Mouse (Mus musculus) hindbrain, postnatal 0 days (tissue): Measurements from ENCODE around the gene Iqcc. TPM values are rescaled to one million over a fixed set of nuclear protein-coding genes. Genes with fewer than 3 reads are reported as not detected.

Source experiments
- ATAC-seq: fragments of 200-750 bp; cut with Nextera tagmentation; 2 replicates; pipeline ENCODE4 v1.8.0; 2017; ENCODE audit warnings: mild to moderate bottlenecking, moderate TSS enrichment, moderate library complexity
- DNase-seq: peaks from one replicate; pipeline ENCODE4 v3.0.0-alpha.2; 2015; ENCODE audit warnings: low spot score
- H3K27ac ChIP-seq: fragments of 300-500 bp; sonication (generic); 2 replicates; pipeline ENCODE4 v1.5.1; 2014; ENCODE audit warnings: mild to moderate bottlenecking
- H3K27me3 ChIP-seq: fragments of 300-500 bp; sonication (generic); 2 replicates; pipeline ENCODE4 v1.6.1; 2014; ENCODE audit warnings: low read length, mixed read lengths; ENCODE audit not compliant: insufficient read depth
- H3K36me3 ChIP-seq: fragments of 300-500 bp; sonication (generic); 2 replicates; pipeline ENCODE4 v1.6.1; 2014; ENCODE audit warnings: low read length, mixed read lengths; ENCODE audit not compliant: insufficient read depth
- H3K4me1 ChIP-seq: fragments of 300-500 bp; sonication (generic); 2 replicates; pipeline ENCODE4 v1.6.1; 2014; ENCODE audit warnings: antibody characterized with exemption, low read length, mixed read lengths; ENCODE audit not compliant: insufficient read depth
- H3K4me2 ChIP-seq: fragments of 300-500 bp; sonication (generic); 2 replicates; pipeline ENCODE4 v1.6.1; 2014; ENCODE audit warnings: low read depth, mild to moderate bottlenecking, low read length, moderate library complexity, mixed read lengths
- H3K4me3 ChIP-seq: fragments of 300-500 bp; sonication (generic); 2 replicates; pipeline ENCODE4 v1.5.1; 2014; ENCODE audit warnings: low read length
- H3K9ac ChIP-seq: fragments of 300-500 bp; sonication (generic); replicated peaks from 2 replicates; pipeline ENCODE4 v1.6.1; 2014; ENCODE audit warnings: mild to moderate bottlenecking, low read length, moderate library complexity, mixed read lengths
- H3K9me3 ChIP-seq: fragments of 300-500 bp; sonication (generic); 2 replicates; pipeline ENCODE4 v1.6.1; 2016; ENCODE audit warnings: low read length, mixed read lengths
- CTCF ChIP-seq: IDR thresholded peaks from 2 replicates; pipeline ENCODE4 v1.5.1; 2016; ENCODE audit warnings: antibody characterized with exemption, control low read depth, low read depth
- WGBS: fragments of 180-500 bp; shearing (Covaris S2); extraction: QIAGEN DNeasy Blood & Tissue Kit; methylation state at CpG from one replicate; pipeline ENCODE4 v1.1.7; 2014; 5-methylcytosine and 5-hydroxymethylcytosine counted together
- polyA plus RNA-seq: library from polyadenylated mRNA; unstranded; fragments of >200 nt; fragmentation: Nextera tagmentation; extraction: Ambion mirVana; gene quantifications from 2 replicates; pipeline ENCODE4 v1.2.1, GENCODE M21; 2015
- total RNA-seq: library from RNA; depleted of rRNA; stranded (reverse); fragments of >200 nt; gene quantifications from 2 replicates; pipeline ENCODE4 v1.2.3, GENCODE M21; 2014

The Iqcc gene
- total and polyA plus RNA-seq, 2 experiments from 2014 or later, result 12.0 to 21.1 TPM

DNA sequence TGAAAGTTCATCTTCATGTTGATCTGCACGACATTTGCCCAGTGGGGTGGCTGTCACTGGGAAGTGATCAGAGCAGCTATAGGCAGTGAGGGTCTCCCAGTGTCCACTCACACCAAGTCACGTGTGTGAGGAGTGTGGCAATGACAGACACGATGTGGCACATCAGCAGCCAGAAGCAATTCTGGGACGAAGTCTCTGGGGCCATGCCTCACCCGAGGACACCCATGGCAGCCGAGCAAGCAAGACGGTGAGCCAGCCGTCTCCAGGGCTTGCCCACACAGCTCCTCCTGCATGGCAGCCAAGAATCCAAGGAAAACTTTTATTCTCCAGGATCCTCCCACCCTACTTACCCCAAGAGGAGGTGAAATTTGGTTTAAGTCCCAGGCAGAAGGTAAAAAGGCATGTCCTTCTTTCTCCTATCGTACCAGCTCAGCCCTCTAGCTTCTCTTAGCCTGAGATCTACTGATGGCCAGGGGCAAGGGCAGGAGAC lies 3.1 kb downstream of the Iqcc start:
- no peak for ATAC-seq
- WGBS, result 86% methylated on average over 9 of the region's 9 CpGs
- no peaks in the 10 kb centered on the region for H3K27me3 ChIP-seq

DNA sequence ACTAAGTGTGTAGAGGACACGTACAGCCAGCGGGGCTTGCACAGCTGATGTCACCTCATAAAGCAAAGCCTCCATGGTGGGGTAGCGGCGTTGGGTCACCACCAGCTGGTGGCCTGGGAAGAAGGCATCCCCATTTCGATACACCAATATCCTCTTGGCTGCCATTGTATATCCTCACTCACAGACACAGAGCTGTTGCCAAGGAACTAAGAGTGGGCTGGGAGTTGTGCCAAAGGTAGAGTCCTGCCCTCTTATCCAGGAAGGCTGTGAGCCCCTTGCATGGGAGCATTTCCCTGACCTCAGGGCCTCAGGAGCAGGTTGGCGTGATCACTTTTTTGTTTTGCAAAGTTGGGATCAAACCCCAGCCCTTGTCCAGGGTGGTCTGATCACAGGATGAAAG lies 4.8 kb downstream of the Iqcc start, which contains the start of gene Dcdc2b:
Dcdc2b (minus strand) TSS at position 165 of the 400 bp plus-strand sequence.
- H3K4me3 ChIP-seq, result no peak within 1 kb of the TSS
- H3K4me1 ChIP-seq, result peaks cover 4% of the 10 kb centered on the region
- H3K9me3 ChIP-seq, result no peaks in the 10 kb centered on the region
- H3K27ac ChIP-seq, result peak within 1 kb of the TSS; percentile 45; the same call in 1 of the 2 replicates
- TF ChIP-seq CTCF, result no peak
- no peak for ATAC-seq
- H3K27me3 ChIP-seq, result no peaks in the 10 kb centered on the region
- H3K9ac ChIP-seq, result no peak within 1 kb of the TSS
- peaks cover 4% of the 10 kb centered on the region; the same call in 1 of the 2 replicates for H3K36me3 ChIP-seq
- DNase-seq, result peak; percentile 39
- WGBS, result 56% methylated on average over 6 of the region's 6 CpGs
- H3K4me2 ChIP-seq, result no peak within 1 kb of the TSS

More for the DNA sequence above, 3.1 kb downstream of the Iqcc start:
- H3K4me3 ChIP-seq, result no peak overlapping the region
- H3K36me3 ChIP-seq, result no peaks in the 10 kb centered on the region
- peaks cover 4% of the 10 kb centered on the region for H3K4me1 ChIP-seq
- H3K27ac ChIP-seq, result no peak overlapping the region
- no peak for TF ChIP-seq CTCF
- DNase-seq, result no peak
- no peaks in the 10 kb centered on the region for H3K9me3 ChIP-seq
- H3K4me2 ChIP-seq, result no peak overlapping the region
- H3K9ac ChIP-seq, result no peak overlapping the region

DNA sequence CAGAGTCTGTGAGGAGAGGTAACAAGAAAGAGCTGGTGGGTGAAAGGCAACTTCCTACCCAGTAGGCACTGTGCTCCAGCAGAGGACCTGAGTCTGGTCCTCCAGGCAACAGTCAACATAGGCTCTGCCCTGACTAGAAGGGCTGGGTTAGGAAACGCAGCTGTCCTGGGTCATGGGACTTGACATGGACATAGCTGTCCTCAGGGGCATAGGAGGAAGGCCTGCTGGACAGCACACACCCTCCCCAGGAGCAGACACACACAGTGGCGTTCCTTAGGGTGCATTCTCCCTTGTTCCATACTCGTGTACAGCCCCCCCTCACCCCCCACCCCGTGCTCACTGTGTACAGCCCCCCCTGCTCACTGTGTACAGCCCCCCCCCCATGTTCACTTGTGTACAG lies 8.4 kb downstream of the Iqcc start:
- no peaks in the 10 kb centered on the region for H3K9me3 ChIP-seq
- 68% methylated on average over 4 of the region's 4 CpGs for WGBS
- no peaks in the 10 kb centered on the region for H3K27me3 ChIP-seq
- peaks cover 10% of the 10 kb centered on the region for H3K36me3 ChIP-seq
- H3K4me2 ChIP-seq, result no peak overlapping the region
- no peak overlapping the region for H3K27ac ChIP-seq
- no peak overlapping the region for H3K9ac ChIP-seq
- TF ChIP-seq CTCF, result no peak
- no peaks in the 10 kb centered on the region for H3K4me1 ChIP-seq
- ATAC-seq (no peak), DNase-seq (no peak)
- H3K4me3 ChIP-seq, result no peak overlapping the region

- TF ChIP-seq CTCF, result no peak
These were observed 8.9 kb downstream of the Iqcc start for GRCm38 (mm10) chr4:129610026-129610425.

DNA sequence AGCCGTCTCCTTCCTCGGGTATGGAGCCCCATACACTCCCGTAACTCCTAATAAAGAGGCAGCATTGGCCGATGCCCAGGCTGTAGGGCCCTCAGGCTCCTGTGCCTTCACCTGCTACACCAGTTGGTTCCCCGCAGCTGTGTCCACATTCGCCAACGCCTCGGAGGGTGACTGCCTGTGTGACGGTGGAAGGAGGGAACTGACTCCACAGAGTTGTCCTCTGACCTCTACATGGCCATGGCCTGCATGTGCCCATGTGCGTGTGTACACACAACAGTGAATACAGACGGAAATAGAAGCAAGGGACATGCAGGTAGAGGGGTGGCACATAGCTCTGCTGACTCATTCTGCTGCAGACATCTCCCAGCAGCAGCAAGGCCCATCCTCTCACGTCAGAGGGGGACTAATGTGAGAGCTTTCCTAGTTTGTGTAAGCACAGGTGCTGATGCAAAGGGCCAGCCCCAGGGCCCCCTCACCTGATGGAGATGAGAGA lies 9.7 kb downstream of the Iqcc start:
- ATAC-seq, result peak; percentile 13; the same call in 1 of the 2 replicates

More at GRCm38 (mm10) chr4:129610026-129610425, 8.9 kb downstream of the Iqcc start:
- DNase-seq (no peak), ATAC-seq (no peak)
- H3K27ac ChIP-seq, result no peak overlapping the region
- no peaks in the 10 kb centered on the region for H3K4me1 ChIP-seq
- no peaks in the 10 kb centered on the region for H3K9me3 ChIP-seq
- 83% methylated on average over 4 of the region's 4 CpGs for WGBS
- H3K36me3 ChIP-seq, result peaks cover 13% of the 10 kb centered on the region
- H3K4me2 ChIP-seq, result no peak overlapping the region
- no peaks in the 10 kb centered on the region for H3K27me3 ChIP-seq
- no peak overlapping the region for H3K9ac ChIP-seq
- H3K4me3 ChIP-seq, result no peak overlapping the region

GRCm38 (mm10) chr4:129608426-129609025 lies 10.4 kb downstream of the Iqcc start:
- no peak overlapping the region for H3K4me3 ChIP-seq
- WGBS, result 37% methylated on average over 7 of the region's 7 CpGs
- H3K4me2 ChIP-seq, result no peak overlapping the region
- H3K4me1 ChIP-seq, result no peaks in the 10 kb centered on the region
- no peaks in the 10 kb centered on the region for H3K9me3 ChIP-seq
- peak; percentile 96 for TF ChIP-seq CTCF
- DNase-seq (peak; percentile 92), ATAC-seq (peak; percentile 91)
- peaks cover 27% of the 10 kb centered on the region for H3K36me3 ChIP-seq
- H3K27me3 ChIP-seq, result no peaks in the 10 kb centered on the region
- H3K9ac ChIP-seq, result peak overlapping the region; percentile 29; the same call in 1 of the 2 replicates
- peak overlapping the region; percentile 57 for H3K27ac ChIP-seq

More for the DNA sequence above, 9.7 kb downstream of the Iqcc start:
- H3K36me3 ChIP-seq, result peaks cover 21% of the 10 kb centered on the region
- no peaks in the 10 kb centered on the region for H3K9me3 ChIP-seq
- TF ChIP-seq CTCF, result no peak
- peak overlapping the region; percentile 8; the same call in 1 of the 2 replicates for H3K27ac ChIP-seq
- 76% methylated on average over 12 of the region's 12 CpGs for WGBS
- 0 out of 2 replicates have a peak overlapping the region, but pooled peaks have one; percentile 4 for H3K9ac ChIP-seq
- no peaks in the 10 kb centered on the region for H3K27me3 ChIP-seq
- DNase-seq, result no peak
- no peak overlapping the region for H3K4me3 ChIP-seq
- H3K4me1 ChIP-seq, result no peaks in the 10 kb centered on the region
- H3K4me2 ChIP-seq, result no peak overlapping the region
